Mouse (Mus musculus) heart, postnatal 4 days (tissue): Measurements from ENCODE around the gene Pbxip1. TPM values are rescaled to one million over a fixed set of nuclear protein-coding genes. Genes with fewer than 3 reads are reported as not detected.

ENCODE experiments used
- DNase-seq: peaks from one replicate; pipeline ENCODE4 v3.0.0; 2021
- total RNA-seq, 2 experiments: library from RNA; stranded (reverse); gene quantifications; 2 replicates each; pipeline ENCODE4 v1.2.3; 2021

Pbxip1 gene
- total RNA-seq, 2 experiments from 2014 or later = 66.0 to 73.8 TPM

DNA sequence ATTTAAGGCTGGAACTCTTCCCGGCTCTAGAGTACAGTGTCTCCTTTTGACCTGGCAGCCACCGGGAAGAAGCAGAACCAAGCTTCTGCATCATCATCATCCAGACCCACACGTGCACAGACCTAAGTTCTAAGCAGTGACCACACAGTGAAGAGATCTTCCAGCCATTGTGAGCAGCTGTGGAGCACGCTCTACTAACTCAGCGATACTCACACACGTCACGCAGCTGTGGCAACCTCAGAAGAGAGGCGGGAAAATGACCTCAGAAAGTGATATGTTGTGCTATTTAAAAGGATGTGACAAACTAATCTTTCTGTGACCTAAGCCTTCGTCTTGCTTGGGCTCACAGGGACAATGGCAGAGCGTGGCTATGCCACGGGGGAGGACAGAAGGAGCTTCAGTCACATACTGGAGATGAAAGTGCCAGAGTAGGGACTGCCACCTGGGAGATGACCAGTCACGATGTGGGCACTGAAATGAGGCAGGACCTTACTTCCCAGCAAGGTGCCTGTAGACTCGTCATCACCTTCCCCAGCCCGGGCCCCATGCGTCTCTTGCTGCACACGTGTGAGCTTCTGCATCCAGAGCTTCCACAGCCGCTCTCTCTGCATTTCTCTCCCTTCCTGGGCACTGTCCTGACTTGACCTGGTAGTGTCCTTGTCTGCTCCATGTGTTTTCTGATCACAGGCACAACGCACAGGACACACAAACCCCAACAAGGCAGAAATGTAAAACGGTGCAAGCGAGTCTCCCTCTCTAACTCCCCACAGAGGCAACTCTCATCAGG lies 50.6 kb downstream of the Pbxip1 start:
- no peak for DNase-seq

DNA sequence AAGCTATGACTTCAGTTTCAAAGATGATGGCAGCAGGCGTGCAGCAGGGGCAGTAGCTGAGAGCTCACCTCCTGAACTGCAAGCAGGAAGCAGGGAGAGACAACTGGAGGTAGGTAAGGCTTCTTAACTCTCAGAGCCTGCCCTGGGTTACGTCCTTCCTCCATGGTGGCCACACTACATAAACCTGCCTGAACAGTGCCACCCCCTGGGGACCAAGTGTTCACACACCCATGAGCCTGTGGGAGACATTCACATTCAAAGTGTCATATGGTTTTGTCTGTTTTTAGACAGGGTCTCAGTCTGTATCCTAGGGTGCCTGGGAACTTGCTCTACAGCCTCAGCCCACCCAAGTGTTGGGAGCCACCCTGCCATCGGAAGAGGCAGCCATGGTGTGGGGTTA lies 54.3 kb downstream of the Pbxip1 start:
- DNase-seq = no peak

DNA sequence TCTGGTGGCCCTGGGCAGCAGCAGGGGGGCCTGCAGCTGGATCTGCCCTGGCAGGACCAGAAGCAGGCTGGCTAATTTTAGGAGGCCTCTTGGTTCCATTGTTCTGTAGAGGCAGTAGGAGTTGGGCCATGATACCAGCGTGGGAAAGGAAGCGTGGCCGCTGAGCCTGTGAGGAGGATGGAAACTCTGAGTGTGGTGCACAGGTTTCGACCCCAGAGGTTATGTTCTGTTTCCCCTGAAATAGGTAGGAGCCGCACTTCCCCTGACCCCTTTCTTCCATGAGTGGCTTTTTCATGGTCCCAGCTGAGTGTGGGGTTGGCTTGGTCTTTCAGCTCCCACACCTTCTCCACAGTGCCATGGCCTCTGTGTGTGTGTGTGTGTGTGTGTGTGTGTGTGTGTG lies 55.1 kb downstream of the Pbxip1 start:
- DNase-seq = no peak

DNA sequence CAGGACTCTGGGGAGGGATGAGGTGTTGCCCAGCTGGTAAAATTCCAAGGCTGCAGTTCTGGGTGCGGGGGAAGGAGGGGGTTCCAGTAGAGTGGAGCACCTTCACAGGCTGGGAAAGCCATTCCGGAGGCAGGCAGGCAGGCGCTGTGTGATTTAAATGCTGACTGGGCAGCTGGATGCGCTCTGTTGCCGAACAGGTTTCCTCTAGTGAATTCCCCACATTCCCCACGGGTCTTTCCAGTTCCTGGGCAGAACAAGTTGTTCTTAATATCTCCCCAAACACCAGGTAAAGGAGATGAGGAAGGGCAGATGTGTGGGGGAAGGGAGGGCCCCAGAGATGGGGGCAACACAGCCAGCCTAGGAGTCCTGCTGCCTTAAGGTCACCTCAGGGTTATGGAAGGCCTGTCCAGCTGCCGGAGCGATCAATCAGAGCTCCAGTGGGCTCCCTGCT lies 56.2 kb downstream of the Pbxip1 start:
- DNase-seq = no peak

- no peak for DNase-seq
Measured at GRCm38 (mm10) chr3:89494630-89495029, 58.1 kb downstream of the Pbxip1 start.

DNA sequence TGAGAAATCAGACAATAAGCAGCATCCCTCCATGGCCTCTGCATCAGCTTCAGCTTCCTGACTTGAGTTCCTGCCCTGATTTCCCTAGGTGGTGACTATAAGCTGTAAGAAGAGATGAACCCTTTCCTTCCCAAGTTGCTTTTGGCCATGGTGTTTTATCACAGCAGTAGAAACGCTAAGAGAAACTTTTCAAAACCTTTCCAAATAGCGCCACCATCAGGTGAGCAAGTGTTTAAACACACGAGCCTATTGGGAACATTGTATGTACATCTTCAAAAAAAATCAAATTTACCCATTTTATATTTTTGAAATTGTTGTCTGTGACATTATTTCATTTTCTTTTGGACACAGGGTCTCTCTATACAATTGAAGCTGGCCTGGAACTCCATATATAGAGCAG lies 59.9 kb downstream of the Pbxip1 start:
- no peak for DNase-seq

- DNase-seq = no peak
Measured at GRCm38 (mm10) chr3:89499696-89500095, 63.2 kb downstream of the Pbxip1 start.

Other genes starting within 250 kb of the Pbxip1 start
- 10 to 100 TPM; 19.7 to 21.8 TPM for gene Gba, start 233.8 kb upstream of the Pbxip1 start, total RNA-seq
- 10 to 100 TPM; 25.0 to 34.5 TPM for gene Thbs3, start 221.5 kb upstream of the Pbxip1 start, total RNA-seq
- 10 to 100 TPM; 62.9 to 67.2 TPM for gene Mtx1, start 209.6 kb upstream of the Pbxip1 start, total RNA-seq
- under 1 TPM; 0.61 to 0.74 TPM for gene Muc1, start 207.6 kb upstream of the Pbxip1 start, total RNA-seq
- gene Krtcap2, start 190.7 kb upstream of the Pbxip1 start, total RNA-seq = 100 to 1,000 TPM; 100 to 104 TPM
- gene Trim46, start 190.4 kb upstream of the Pbxip1 start, total RNA-seq = 1 to 10 TPM; 1.3 to 1.6 TPM
- gene Dpm3, start 177.3 kb upstream of the Pbxip1 start, total RNA-seq = 10 to 100 TPM; 51.6 to 61.0 TPM
- 10 to 100 TPM; 24.9 to 28.0 TPM for gene Slc50a1, start 166.1 kb upstream of the Pbxip1 start, total RNA-seq
- 10 to 100 TPM; 37.9 to 42.0 TPM for gene Efna1, start 155.6 kb upstream of the Pbxip1 start, total RNA-seq
- under 1 TPM in 1 of 2 experiments, not detected in 1; 0.26 TPM for gene Efna3, start 113.7 kb upstream of the Pbxip1 start, total RNA-seq
- gene Efna4, start 98.7 kb upstream of the Pbxip1 start, total RNA-seq = 1 to 10 TPM; 3.1 to 3.7 TPM
- gene Adam15, start 86.7 kb upstream of the Pbxip1 start, total RNA-seq = 10 to 100 TPM; 93.6 to 95.2 TPM
- gene Dcst2, start 74.7 kb upstream of the Pbxip1 start, total RNA-seq = under 1 TPM; 0.14 to 0.23 TPM
- gene Dcst1, start 71.5 kb upstream of the Pbxip1 start, total RNA-seq = under 1 TPM; 0.21 to 0.72 TPM
- gene Zbtb7b, start 41.9 kb upstream of the Pbxip1 start, total RNA-seq = 10 to 100 TPM; 13.8 to 15.1 TPM
- under 1 TPM in 1 of 2 experiments, not detected in 1; 0.68 TPM for gene Lenep, start 33.9 kb upstream of the Pbxip1 start, total RNA-seq
- gene Flad1, start 24.8 kb upstream of the Pbxip1 start, total RNA-seq = 10 to 100 TPM; 30.7 to 33.0 TPM
- 10 to 100 TPM; 62.8 to 64.3 TPM for gene Cks1b, start 18.3 kb upstream of the Pbxip1 start, total RNA-seq
- 10 to 100 TPM; 68.8 to 69.2 TPM for gene Shc1, start 18.3 kb upstream of the Pbxip1 start, total RNA-seq
- gene Pygo2, start 6.5 kb upstream of the Pbxip1 start, total RNA-seq = 10 to 100 TPM; 20.3 to 22.1 TPM
- gene Pmvk, start 17.8 kb downstream of the Pbxip1 start, total RNA-seq = 10 to 100 TPM; 11.3 to 13.3 TPM
- gene Kcnn3, start 83.5 kb downstream of the Pbxip1 start, total RNA-seq = 1 to 10 TPM; 4.3 to 4.8 TPM